Mouse (Mus musculus): ENCODE results near the gene Abhd11. TPM values are rescaled to one million over a fixed set of nuclear protein-coding genes. Genes with fewer than 3 reads are reported as not detected.
"Not testable (repeated sequence)": the region's sequence is repeated elsewhere in the genome, so short reads cannot be mapped to it uniquely, and the experiment has no call there.

Gene Abhd11
- total RNA-seq, 2 experiments from 2014 or later: 45.1 to 49.8 TPM

GRCm38 (mm10) chr5:135021814-135022213 is 12.9 kb downstream of the Abhd11 start:
- no peak for DNase-seq (ENCODE audit: low spot score)

- peak; percentile 85 for DNase-seq (ENCODE audit: low spot score)
Measured at GRCm38 (mm10) chr5:135023344-135024173, 14.6 kb downstream of the Abhd11 start, which contains the start of gene Stx1a. Gene Stx1a (plus strand): TSS chr5:135023482.

- DNase-seq (ENCODE audit: low spot score): no peak
Measured at GRCm38 (mm10) chr5:135024665-135025224, 15.8 kb downstream of the Abhd11 start.

- DNase-seq (ENCODE audit: low spot score): no peak
Measured at GRCm38 (mm10) chr5:135025899-135026298, 16.9 kb downstream of the Abhd11 start.

- no peak for DNase-seq (ENCODE audit: low spot score)
Measured at GRCm38 (mm10) chr5:135029007-135029854, 20.3 kb downstream of the Abhd11 start.

GRCm38 (mm10) chr5:135032581-135032980 is 23.6 kb downstream of the Abhd11 start:
- no peak for DNase-seq (ENCODE audit: low spot score)

GRCm38 (mm10) chr5:135034593-135034992 is 25.6 kb downstream of the Abhd11 start:
- DNase-seq (ENCODE audit: low spot score): no peak

GRCm38 (mm10) chr5:135035608-135036359 is 26.8 kb downstream of the Abhd11 start:
- no peak for DNase-seq (ENCODE audit: low spot score)

GRCm38 (mm10) chr5:135037946-135038345 is 29.0 kb downstream of the Abhd11 start:
- DNase-seq (ENCODE audit: low spot score): no peak

GRCm38 (mm10) chr5:135039541-135039940 is 30.6 kb downstream of the Abhd11 start:
- DNase-seq (ENCODE audit: low spot score): no peak

- no peak for DNase-seq (ENCODE audit: low spot score)
Measured at GRCm38 (mm10) chr5:135040059-135040458, 31.1 kb downstream of the Abhd11 start.

- no peak for DNase-seq (ENCODE audit: low spot score)
Measured at GRCm38 (mm10) chr5:135040777-135041176, 31.8 kb downstream of the Abhd11 start.

- DNase-seq (ENCODE audit: low spot score): no peak
Measured at GRCm38 (mm10) chr5:135042105-135042788, 33.3 kb downstream of the Abhd11 start.

GRCm38 (mm10) chr5:135044575-135044974 is 35.6 kb downstream of the Abhd11 start:
- DNase-seq (ENCODE audit: low spot score): no peak

- DNase-seq (ENCODE audit: low spot score): no peak
Measured at GRCm38 (mm10) chr5:135048539-135048938, 39.6 kb downstream of the Abhd11 start.

- DNase-seq (ENCODE audit: low spot score): not testable (repeated sequence)
Measured at GRCm38 (mm10) chr5:135049268-135049667, 40.3 kb downstream of the Abhd11 start.

- no peak for DNase-seq (ENCODE audit: low spot score)
Measured at GRCm38 (mm10) chr5:135053356-135053755, 44.4 kb downstream of the Abhd11 start.
